Mouse (Mus musculus) heart, adult 10 weeks (tissue): Measurements from ENCODE around the gene Agr3. TPM values are rescaled to one million over a fixed set of nuclear protein-coding genes. Genes with fewer than 3 reads are reported as not detected.

Source experiments
- polyA plus RNA-seq: library from polyadenylated mRNA; stranded (reverse); fragments of 350-450 nt; fragmentation: Illumina TruSeq; extraction: RNeasy Lipid Tissue Mini Kit (QIAGEN cat#74804); gene quantifications from one replicate; pipeline ENCODE4 v1.2.3, GENCODE M21; 2014; ENCODE audit warnings: low read depth, low replicate concordance

The Agr3 gene
- polyA plus RNA-seq = not detected

DNA sequence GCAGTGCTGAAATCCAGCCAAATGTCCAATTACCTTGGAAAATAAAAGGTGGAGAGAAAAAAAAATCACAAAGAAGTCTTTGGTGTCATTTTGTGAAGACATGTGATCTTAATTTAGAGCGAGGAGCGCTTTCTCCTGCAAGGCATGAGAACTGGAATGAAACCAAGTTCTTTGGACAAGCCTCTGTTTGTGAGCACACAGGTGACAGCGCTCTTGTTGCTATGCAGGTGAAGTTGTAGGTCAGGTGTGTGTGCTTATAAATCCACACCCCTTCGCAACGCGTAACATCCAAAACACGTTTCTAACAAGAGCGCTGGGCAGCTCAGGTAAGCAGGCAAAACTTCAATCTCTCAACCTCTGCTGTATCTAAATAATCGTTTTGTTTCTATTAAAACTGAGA lies at the start of gene Agr3:
TSS of gene Agr3 (plus strand) at position 219 of the 400 bp plus-strand sequence.

DNA sequence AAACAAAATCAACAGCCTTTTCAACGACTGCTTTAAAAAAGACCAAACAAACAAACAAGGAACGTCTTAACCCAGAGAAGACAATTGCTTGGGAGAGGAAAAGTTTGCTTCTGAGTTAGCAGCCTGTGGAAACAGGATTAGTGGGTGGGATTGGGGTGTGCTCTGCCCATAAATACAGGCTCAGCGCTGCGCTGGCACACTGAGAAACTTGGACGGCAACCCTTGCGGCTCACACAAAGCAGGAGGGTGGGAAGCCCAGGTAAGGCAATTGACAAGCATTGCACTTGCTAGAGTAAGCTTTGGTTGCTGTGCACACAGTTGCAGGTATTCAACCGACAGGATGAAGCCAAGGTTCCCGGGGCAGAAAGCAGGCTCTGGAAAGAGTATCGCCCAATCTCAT lies 67.3 kb downstream of the Agr3 start, which contains the start of gene Agr2:
TSS of gene Agr2 (plus strand) at position 197 of the 400 bp plus-strand sequence.

Other genes starting within 250 kb of the Agr3 start
- gene Agr2, start 67.3 kb downstream of the Agr3 start, polyA plus RNA-seq = not detected
- 48.2 TPM for gene Tspan13, start 116.9 kb downstream of the Agr3 start, polyA plus RNA-seq
- 14.2 TPM for gene Ankmy2, start 231.5 kb downstream of the Agr3 start, polyA plus RNA-seq
- 183 TPM for gene Bzw2, start 232.5 kb downstream of the Agr3 start, polyA plus RNA-seq